Mouse (Mus musculus) neutrophil, adult 83 days (primary cell): ENCODE results near the gene Ptar1. TPM values are rescaled to one million over a fixed set of nuclear protein-coding genes. Genes with fewer than 3 reads are reported as not detected.

Source experiments
- total RNA-seq, 2 experiments: library from RNA; stranded (reverse); gene quantifications; one replicate each; pipeline ENCODE4 v1.2.4; 2023

The Ptar1 gene
- 10 to 100 TPM; 14.2 to 16.0 TPM for total RNA-seq

GRCm38 (mm10) chr19:23687296-23688021, at the start of gene Ptar1:
Gene Ptar1 (plus strand): TSS chr19:23687429.

GRCm38 (mm10) chr19:23652644-23653043, 34.6 kb upstream of the Ptar1 start, which contains the start of gene 1700028P14Rik:
Gene 1700028P14Rik (minus strand): TSS chr19:23652812.

GRCm38 (mm10) chr19:23758554-23759321, 71.5 kb downstream of the Ptar1 start, which contains the start of gene Apba1:
Gene Apba1 (plus strand): TSS chr19:23758887.

Other genes with a start within 250 kb of the Ptar1 start
- gene Mamdc2, start 239.0 kb upstream of the Ptar1 start, total RNA-seq, result under 1 TPM; 0.15 to 0.22 TPM
- not detected for gene 1700028P14Rik, start 34.6 kb upstream of the Ptar1 start, total RNA-seq
- 10 to 100 TPM; 14.2 to 16.8 TPM for gene Apba1, start 71.5 kb downstream of the Ptar1 start, total RNA-seq